Mouse (Mus musculus) midbrain, postnatal 0 days (tissue): Measurements from ENCODE around the gene Retreg3. TPM values are rescaled to one million over a fixed set of nuclear protein-coding genes. Genes with fewer than 3 reads are reported as not detected.

Experiments
- ATAC-seq: fragments of 200-750 bp; cut with Nextera tagmentation; 2 replicates; pipeline ENCODE4 v1.8.0; 2017; ENCODE audit warnings: moderate number of reproducible peaks, mild to moderate bottlenecking, moderate TSS enrichment, moderate library complexity; ENCODE audit not compliant: low FRiP score
- DNase-seq: peaks from one replicate; pipeline ENCODE4 v3.0.0-alpha.2; 2015; ENCODE audit warnings: low spot score
- H3K27ac ChIP-seq: fragments of 300-500 bp; sonication (generic); 2 replicates; pipeline ENCODE4 v1.5.1; 2014; ENCODE audit warnings: low read depth, mild to moderate bottlenecking, low read length, mixed read lengths
- H3K27me3 ChIP-seq: fragments of 300-500 bp; sonication (generic); 2 replicates; pipeline ENCODE4 v1.6.1; 2014; ENCODE audit warnings: low read length, control low read depth, mixed read lengths; ENCODE audit not compliant: insufficient read depth
- H3K36me3 ChIP-seq: fragments of 300-500 bp; sonication (generic); 2 replicates; pipeline ENCODE4 v1.6.1; 2014; ENCODE audit warnings: low read length, control low read depth, mixed read lengths; ENCODE audit not compliant: insufficient read depth
- H3K4me1 ChIP-seq: fragments of 300-500 bp; sonication (generic); 2 replicates; pipeline ENCODE4 v1.6.1; 2014; ENCODE audit warnings: mild to moderate bottlenecking, control low read depth, antibody characterized with exemption, low read length, mixed read lengths; ENCODE audit not compliant: insufficient read depth
- H3K4me2 ChIP-seq: fragments of 300-500 bp; sonication (generic); 2 replicates; pipeline ENCODE4 v1.6.1; 2014; ENCODE audit warnings: low read depth, mild to moderate bottlenecking, low read length, mixed read lengths; ENCODE audit not compliant: poor library complexity, severe bottlenecking
- H3K4me3 ChIP-seq: fragments of 300-500 bp; sonication (generic); 2 replicates; pipeline ENCODE4 v1.5.1; 2014; ENCODE audit warnings: low read depth, mild to moderate bottlenecking, low read length, moderate library complexity
- H3K9ac ChIP-seq: fragments of 300-500 bp; sonication (generic); replicated peaks from 2 replicates; pipeline ENCODE4 v1.6.1; 2014; ENCODE audit warnings: mild to moderate bottlenecking, low read length, moderate library complexity, mixed read lengths; ENCODE audit not compliant: poor library complexity, severe bottlenecking
- H3K9me3 ChIP-seq: fragments of 300-500 bp; sonication (generic); 2 replicates; pipeline ENCODE4 v1.6.1; 2016; ENCODE audit warnings: low read length, control low read depth
- CTCF ChIP-seq: IDR thresholded peaks from 2 replicates; pipeline ENCODE4 v1.5.1; 2016; ENCODE audit warnings: antibody characterized with exemption, mild to moderate bottlenecking
- WGBS: fragments of 180-500 bp; shearing (Covaris S2); extraction: QIAGEN DNeasy Blood & Tissue Kit; methylation state at CpG from one replicate; pipeline ENCODE4 v1.1.7; 2014; 5-methylcytosine and 5-hydroxymethylcytosine counted together
- polyA plus RNA-seq: library from polyadenylated mRNA; unstranded; fragments of >200 nt; fragmentation: Nextera tagmentation; extraction: Ambion mirVana; gene quantifications from 2 replicates; pipeline ENCODE4 v1.2.1, GENCODE M21; 2015
- total RNA-seq: library from RNA; depleted of rRNA; stranded (reverse); fragments of >200 nt; gene quantifications from 2 replicates; pipeline ENCODE4 v1.2.3, GENCODE M21; 2014

The Retreg3 gene
- total and polyA plus RNA-seq, 2 experiments from 2014 or later = 24.8 to 54.9 TPM

DNA sequence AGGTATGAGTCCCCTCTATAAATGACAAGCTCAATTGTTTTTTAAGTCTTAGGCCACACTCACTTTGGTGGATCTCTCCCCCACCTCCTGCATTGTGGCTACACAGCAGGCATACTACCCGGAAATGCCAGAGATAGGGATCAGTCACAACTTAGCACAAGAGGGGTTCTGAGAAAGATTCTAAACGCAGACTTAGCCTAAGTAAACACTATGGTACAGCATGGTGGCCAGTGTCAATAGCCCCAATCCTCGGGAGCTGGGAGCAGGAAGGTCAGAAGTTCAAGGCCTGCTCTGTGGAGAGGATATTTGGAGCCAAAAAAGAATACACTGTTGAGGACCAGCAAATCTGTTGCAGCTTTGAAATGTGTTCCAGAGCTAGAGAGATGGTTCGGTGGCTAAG lies 1.6 kb downstream of the Retreg3 start:
- H3K9ac ChIP-seq = peak overlapping the region; percentile 85; the same call in 1 of the 2 replicates
- peaks cover 15% of the 10 kb centered on the region; the same call in 1 of the 2 replicates for H3K4me1 ChIP-seq
- no peak for TF ChIP-seq CTCF
- no peak for ATAC-seq
- no peaks in the 10 kb centered on the region for H3K9me3 ChIP-seq
- 40% methylated on average over 4 of the region's 4 CpGs for WGBS
- no peak for DNase-seq
- no peak overlapping the region for H3K27ac ChIP-seq
- H3K4me3 ChIP-seq = peak overlapping the region; percentile 75
- H3K4me2 ChIP-seq = peak overlapping the region; percentile 89
- peaks cover 4% of the 10 kb centered on the region; the same call in 1 of the 2 replicates for H3K36me3 ChIP-seq
- no peaks in the 10 kb centered on the region for H3K27me3 ChIP-seq

DNA sequence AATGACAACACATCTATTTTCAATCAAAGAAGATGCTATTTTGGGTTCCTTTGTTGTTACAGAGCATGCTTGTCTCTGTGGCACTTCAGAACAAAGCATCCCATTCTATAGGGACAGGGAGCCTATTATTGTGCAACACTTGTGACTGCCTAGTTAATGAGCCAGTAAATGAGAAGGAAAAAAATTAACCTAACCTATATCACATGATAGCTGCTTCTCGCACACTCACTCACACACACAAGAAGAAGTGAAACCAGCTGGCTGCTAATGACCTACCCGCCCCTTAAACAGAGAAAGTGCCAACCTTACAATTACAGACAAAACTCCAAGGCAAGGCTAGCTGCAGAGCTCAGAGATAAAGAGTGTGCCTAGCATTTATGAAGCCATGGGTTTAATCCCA lies 4.1 kb downstream of the Retreg3 start:
- no peak overlapping the region for H3K9ac ChIP-seq
- no peak overlapping the region for H3K4me2 ChIP-seq
- peaks cover 9% of the 10 kb centered on the region; the same call in 1 of the 2 replicates for H3K4me1 ChIP-seq

DNA sequence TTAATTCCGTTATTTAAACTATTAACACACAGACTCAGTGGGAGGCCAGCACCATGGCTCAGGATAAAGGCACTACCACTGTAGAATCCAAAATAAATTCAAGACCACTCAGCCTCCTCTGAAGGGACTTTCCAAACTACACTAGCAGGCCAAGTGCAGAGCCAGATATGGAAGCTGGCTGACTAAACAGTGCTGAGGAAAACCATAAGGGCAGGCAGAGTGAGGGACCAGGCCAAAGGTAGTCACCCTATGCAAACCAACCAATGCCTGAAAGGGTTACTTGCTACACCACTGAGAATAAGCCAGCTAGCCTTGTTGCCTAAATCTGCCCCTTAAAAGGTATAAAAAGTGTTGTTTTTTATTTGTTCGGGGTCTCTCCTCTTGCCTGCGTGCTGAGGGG lies 7.5 kb downstream of the Retreg3 start:
- TF ChIP-seq CTCF = no peak
- Histone ChIP-seq H3K36me3 (no peaks in the 10 kb centered on the region), H3K4me1 (no peaks in the 10 kb centered on the region), H3K9me3 (no peaks in the 10 kb centered on the region), H3K4me2 (no peak overlapping the region), H3K27ac (no peak overlapping the region), H3K9ac (no peak overlapping the region), H3K4me3 (no peak overlapping the region), H3K27me3 (no peaks in the 10 kb centered on the region)
- DNase-seq (no peak), ATAC-seq (no peak)
- WGBS = 87% methylated on average over 3 of the region's 3 CpGs

More for the DNA sequence above, 4.1 kb downstream of the Retreg3 start:
- Histone ChIP-seq H3K9me3 (no peaks in the 10 kb centered on the region), H3K27me3 (no peaks in the 10 kb centered on the region), H3K27ac (no peak overlapping the region), H3K36me3 (no peaks in the 10 kb centered on the region), H3K4me3 (no peak overlapping the region)
- 84% methylated on average over 2 of the region's 2 CpGs for WGBS
- DNase-seq (no peak), ATAC-seq (no peak)
- TF ChIP-seq CTCF = no peak

DNA sequence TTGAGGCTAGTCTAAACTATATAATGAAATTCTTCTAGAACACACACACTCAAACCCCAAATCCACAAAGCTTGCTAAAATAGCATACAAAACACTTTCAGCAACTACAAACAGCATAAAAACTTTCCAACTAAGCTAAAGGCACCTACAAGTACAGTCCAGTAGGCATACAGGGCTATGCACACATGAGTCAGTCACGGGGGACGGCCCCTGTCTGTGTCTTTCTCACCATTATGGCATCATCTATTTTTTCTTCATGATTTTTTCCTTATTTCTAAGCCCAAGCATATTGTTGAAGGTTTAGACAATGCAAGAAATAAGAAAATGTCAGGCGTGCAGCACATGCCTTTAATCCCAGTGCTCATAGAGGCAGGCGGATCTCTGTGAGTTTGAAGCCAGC lies 8.5 kb downstream of the Retreg3 start:
- Histone ChIP-seq H3K4me2 (no peak overlapping the region), H3K4me3 (no peak overlapping the region), H3K27me3 (no peaks in the 10 kb centered on the region), H3K9me3 (no peaks in the 10 kb centered on the region), H3K27ac (no peak overlapping the region), H3K36me3 (no peaks in the 10 kb centered on the region), H3K9ac (no peak overlapping the region), H3K4me1 (no peaks in the 10 kb centered on the region)
- DNase-seq (no peak), ATAC-seq (no peak)
- no peak for TF ChIP-seq CTCF
- WGBS = 88% methylated on average over 4 of the region's 4 CpGs

DNA sequence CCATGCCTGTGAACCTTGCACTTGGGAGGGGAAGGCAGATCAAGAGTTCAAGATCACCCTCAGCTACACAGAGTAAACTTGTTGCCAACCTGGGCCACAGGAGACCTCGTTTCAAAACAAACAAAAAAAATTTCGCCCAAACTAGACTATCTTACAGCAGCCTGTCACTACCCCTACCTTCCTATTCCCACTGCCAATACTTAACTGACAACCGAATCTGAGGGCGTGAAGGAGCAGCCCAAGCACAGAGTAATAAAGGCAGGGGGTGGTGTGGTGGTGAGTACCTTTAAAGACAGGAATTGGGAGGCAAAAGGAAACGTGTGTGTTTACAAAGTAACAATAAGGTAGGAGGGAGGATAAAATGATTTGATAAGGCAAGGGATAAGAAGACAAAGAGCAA lies 9.0 kb downstream of the Retreg3 start:
- Histone ChIP-seq H3K9ac (no peak overlapping the region), H3K36me3 (no peaks in the 10 kb centered on the region), H3K4me2 (no peak overlapping the region), H3K4me1 (no peaks in the 10 kb centered on the region), H3K4me3 (no peak overlapping the region), H3K27ac (no peak overlapping the region), H3K9me3 (no peaks in the 10 kb centered on the region), H3K27me3 (no peaks in the 10 kb centered on the region)
- no peak for TF ChIP-seq CTCF
- no peak for DNase-seq
- WGBS = 70% methylated on average over 5 of the region's 5 CpGs
- ATAC-seq = no peak

DNA sequence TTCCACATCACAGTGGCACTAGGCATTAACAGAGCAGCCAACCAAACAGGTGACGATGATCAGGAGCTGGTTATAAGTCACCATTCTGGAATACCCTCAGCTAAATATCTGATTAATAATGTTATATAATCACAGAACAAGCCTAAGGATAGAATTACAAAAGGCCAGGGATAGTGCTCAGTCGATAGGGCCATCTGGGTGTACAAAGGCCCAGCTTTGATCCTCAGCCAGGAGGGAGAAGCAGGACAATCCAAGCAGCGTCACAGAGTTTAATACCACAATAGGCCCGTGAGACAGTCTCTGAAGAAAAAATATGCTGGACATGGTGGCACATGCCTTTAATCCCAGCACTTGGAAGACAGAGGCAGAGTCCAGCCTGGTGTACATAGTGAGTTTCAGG lies 10.3 kb downstream of the Retreg3 start:
- Histone ChIP-seq H3K9ac (no peak overlapping the region), H3K9me3 (no peaks in the 10 kb centered on the region), H3K27ac (no peak overlapping the region), H3K4me2 (no peak overlapping the region), H3K36me3 (no peaks in the 10 kb centered on the region; the same call in 1 of the 2 replicates), H3K4me1 (no peaks in the 10 kb centered on the region), H3K4me3 (no peak overlapping the region), H3K27me3 (no peaks in the 10 kb centered on the region)
- 46% methylated on average over 4 of the region's 4 CpGs for WGBS
- no peak for TF ChIP-seq CTCF
- ATAC-seq (no peak), DNase-seq (no peak)
